Mouse (Mus musculus): ENCODE measurements around the gene Fam57b. TPM values are rescaled to one million over a fixed set of nuclear protein-coding genes. Genes with fewer than 3 reads are reported as not detected.

Fam57b gene
- polyA plus RNA-seq (2017; shearing (Covaris generic)) = not detected

GRCm38 (mm10) chr7:126797411-126798126 is at the start of gene Fam57b:
Gene Fam57b (plus strand): TSS chr7:126797668.

GRCm38 (mm10) chr7:126759050-126759671 is 38.3 kb upstream of the Fam57b start, which contains the start of gene Mapk3:
Gene Mapk3 (plus strand): TSS chr7:126759601.

GRCm38 (mm10) chr7:126766201-126766600 is 31.3 kb upstream of the Fam57b start, which contains the start of gene Gdpd3:
Gene Gdpd3 (plus strand): TSS chr7:126766334.

GRCm38 (mm10) chr7:126776598-126777057 is 20.8 kb upstream of the Fam57b start, which contains the start of gene Ypel3:
Gene Ypel3 (plus strand): TSS chr7:126776955.

GRCm38 (mm10) chr7:126780971-126781635 is 16.4 kb upstream of the Fam57b start, which contains the start of gene Tbx6:
Gene Tbx6 (plus strand): TSS chr7:126781483.

GRCm38 (mm10) chr7:126791851-126792720 is 5.4 kb upstream of the Fam57b start, which contains the start of gene Ppp4c:
Gene Ppp4c (minus strand): TSS chr7:126792496.

GRCm38 (mm10) chr7:126831539-126831938 is 34.1 kb downstream of the Fam57b start, which contains the start of gene 4930451I11Rik:
Gene 4930451I11Rik (minus strand): TSS chr7:126831639.

GRCm38 (mm10) chr7:126847116-126847420 is 49.6 kb downstream of the Fam57b start, which contains the start of gene Doc2a:
Gene Doc2a (plus strand): TSS chr7:126847416.

GRCm38 (mm10) chr7:126861429-126862130 is 64.1 kb downstream of the Fam57b start, which contains the start of gene Hirip3:
Gene Hirip3 (plus strand): TSS chr7:126861972.

GRCm38 (mm10) chr7:126862147-126862784 is 64.8 kb downstream of the Fam57b start, which contains the start of gene Ino80e:
Gene Ino80e (minus strand): TSS chr7:126862377.

Other genes starting within 250 kb of the Fam57b start
- gene Eif3c, start 231.3 kb upstream of the Fam57b start, polyA plus RNA-seq (2017; shearing (Covaris generic)) = 159 TPM
- gene Apobr, start 212.7 kb upstream of the Fam57b start, polyA plus RNA-seq (2017; shearing (Covaris generic)) = 7.1 TPM
- gene Cln3, start 211.9 kb upstream of the Fam57b start, polyA plus RNA-seq (2017; shearing (Covaris generic)) = 105 TPM
- gene Il27, start 202.7 kb upstream of the Fam57b start, polyA plus RNA-seq (2017; shearing (Covaris generic)) = not detected
- 1.8 TPM for gene Nupr1, start 166.8 kb upstream of the Fam57b start, polyA plus RNA-seq (2017; shearing (Covaris generic))
- 79.6 TPM for gene Sgf29, start 148.4 kb upstream of the Fam57b start, polyA plus RNA-seq (2017; shearing (Covaris generic))
- gene Sult1a1, start 121.2 kb upstream of the Fam57b start, polyA plus RNA-seq (2017; shearing (Covaris generic)) = 0.29 TPM
- gene Bola2, start 102.3 kb upstream of the Fam57b start, polyA plus RNA-seq (2017; shearing (Covaris generic)) = 102 TPM
- 2.0 TPM for gene Slx1b, start 101.9 kb upstream of the Fam57b start, polyA plus RNA-seq (2017; shearing (Covaris generic))
- 1,760 TPM for gene Coro1a, start 89.9 kb upstream of the Fam57b start, polyA plus RNA-seq (2017; shearing (Covaris generic))
- gene Mapk3, start 38.1 kb upstream of the Fam57b start, polyA plus RNA-seq (2017; shearing (Covaris generic)) = 18.7 TPM
- gene Gdpd3, start 31.3 kb upstream of the Fam57b start, polyA plus RNA-seq (2017; shearing (Covaris generic)) = 2.5 TPM
- 341 TPM for gene Ypel3, start 20.7 kb upstream of the Fam57b start, polyA plus RNA-seq (2017; shearing (Covaris generic))
- gene Tbx6, start 16.2 kb upstream of the Fam57b start, polyA plus RNA-seq (2017; shearing (Covaris generic)) = 2.8 TPM
- 405 TPM for gene Ppp4c, start 5.2 kb upstream of the Fam57b start, polyA plus RNA-seq (2017; shearing (Covaris generic))
- gene 4930451I11Rik, start 34.0 kb downstream of the Fam57b start, polyA plus RNA-seq (2017; shearing (Covaris generic)) = not detected
- 0.45 TPM for gene Doc2a, start 49.7 kb downstream of the Fam57b start, polyA plus RNA-seq (2017; shearing (Covaris generic))
- gene Hirip3, start 64.3 kb downstream of the Fam57b start, polyA plus RNA-seq (2017; shearing (Covaris generic)) = 13.9 TPM
- 55.1 TPM for gene Ino80e, start 64.7 kb downstream of the Fam57b start, polyA plus RNA-seq (2017; shearing (Covaris generic))
- 39.3 TPM for gene Taok2, start 87.0 kb downstream of the Fam57b start, polyA plus RNA-seq (2017; shearing (Covaris generic))
- gene Tmem219, start 125.2 kb downstream of the Fam57b start, polyA plus RNA-seq (2017; shearing (Covaris generic)) = 41.2 TPM
- gene Kctd13, start 131.2 kb downstream of the Fam57b start, polyA plus RNA-seq (2017; shearing (Covaris generic)) = 37.4 TPM
- gene Asphd1, start 151.9 kb downstream of the Fam57b start, polyA plus RNA-seq (2017; shearing (Covaris generic)) = 0.30 TPM
- 0.27 TPM for gene Sez6l2, start 152.9 kb downstream of the Fam57b start, polyA plus RNA-seq (2017; shearing (Covaris generic))
- gene Cdipt, start 178.2 kb downstream of the Fam57b start, polyA plus RNA-seq (2017; shearing (Covaris generic)) = 127 TPM
- gene Cdiptos, start 178.4 kb downstream of the Fam57b start, polyA plus RNA-seq (2017; shearing (Covaris generic)) = 0.57 TPM
- 75.7 TPM for gene Mvp, start 217.0 kb downstream of the Fam57b start, polyA plus RNA-seq (2017; shearing (Covaris generic))
- 1.7 TPM for gene Pagr1b, start 218.8 kb downstream of the Fam57b start, polyA plus RNA-seq (2017; shearing (Covaris generic))
- 49.8 TPM for gene Pagr1a, start 219.7 kb downstream of the Fam57b start, polyA plus RNA-seq (2017; shearing (Covaris generic))
- 13.4 TPM for gene Gm42742, start 223.4 kb downstream of the Fam57b start, polyA plus RNA-seq (2017; shearing (Covaris generic))
- 4.9 TPM for gene Prrt2, start 223.5 kb downstream of the Fam57b start, polyA plus RNA-seq (2017; shearing (Covaris generic))
- 66.5 TPM for gene Maz, start 229.4 kb downstream of the Fam57b start, polyA plus RNA-seq (2017; shearing (Covaris generic))
- 3.0 TPM for gene Kif22, start 244.8 kb downstream of the Fam57b start, polyA plus RNA-seq (2017; shearing (Covaris generic))